Mouse (Mus musculus) retina, embryonic 14.5 days (tissue): Measurements from ENCODE around the gene Elmsan1.

Experiments used
- DNase-seq: peaks from one replicate; pipeline ENCODE4 v3.0.0-alpha.2; 2015; ENCODE audit warnings: low spot score

Gene Elmsan1

DNA sequence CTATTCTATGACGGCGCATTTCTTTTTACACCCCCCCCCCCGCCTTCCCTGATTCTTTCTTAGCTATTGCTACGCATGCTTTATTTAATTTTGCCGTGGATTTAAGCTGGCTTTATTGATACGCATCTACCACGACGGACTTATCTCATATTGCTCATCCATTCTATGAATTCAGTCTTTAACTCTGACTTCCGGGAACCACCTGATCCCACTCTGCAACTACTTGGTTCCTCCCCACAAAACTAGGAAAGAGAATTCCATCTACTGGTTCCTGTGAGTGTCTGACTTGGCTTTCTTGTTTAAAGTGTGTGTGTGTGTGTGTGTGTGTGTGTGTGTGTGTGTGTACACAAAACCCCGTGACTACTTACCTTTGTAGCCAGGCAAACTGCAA is 70.1 kb downstream of the Elmsan1 start:
- DNase-seq: no peak

DNA sequence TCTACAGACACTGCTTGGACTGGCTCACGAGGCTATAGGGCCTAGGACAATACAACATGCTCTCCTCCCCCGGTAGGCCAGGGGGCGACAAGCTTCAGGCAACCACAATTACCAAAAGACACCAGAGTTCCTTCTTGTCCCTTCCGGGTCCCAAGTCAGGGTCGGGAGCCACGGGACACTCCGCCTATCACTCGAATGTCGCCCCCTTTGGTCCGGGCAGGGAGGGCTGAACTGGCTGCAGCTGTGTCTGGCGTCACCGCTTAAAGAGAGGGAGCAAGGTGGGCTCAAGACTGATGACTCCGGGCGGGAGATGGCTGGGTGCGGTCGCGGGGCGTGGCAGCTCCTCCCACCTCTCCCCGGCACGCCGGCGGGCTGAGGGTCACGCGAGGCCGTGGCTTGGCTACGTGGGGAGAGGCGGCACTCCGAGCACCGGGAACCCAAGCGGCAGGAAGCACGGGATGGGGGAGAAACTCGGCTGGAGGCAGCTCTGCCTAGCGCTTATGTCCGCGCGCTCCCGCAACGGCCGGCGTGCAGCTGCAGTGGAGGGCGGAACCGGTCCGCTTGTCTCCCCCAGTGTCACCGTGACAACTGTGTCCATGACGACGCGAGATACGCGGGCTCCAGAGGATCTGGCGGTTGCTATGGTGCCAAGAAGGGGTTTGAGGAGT is 70.6 kb downstream of the Elmsan1 start, which contains the start of gene Pnma1:
Gene Pnma1 (minus strand): TSS at position 536 of the 668 bp plus-strand sequence.
- peak; percentile 90 for DNase-seq

DNA sequence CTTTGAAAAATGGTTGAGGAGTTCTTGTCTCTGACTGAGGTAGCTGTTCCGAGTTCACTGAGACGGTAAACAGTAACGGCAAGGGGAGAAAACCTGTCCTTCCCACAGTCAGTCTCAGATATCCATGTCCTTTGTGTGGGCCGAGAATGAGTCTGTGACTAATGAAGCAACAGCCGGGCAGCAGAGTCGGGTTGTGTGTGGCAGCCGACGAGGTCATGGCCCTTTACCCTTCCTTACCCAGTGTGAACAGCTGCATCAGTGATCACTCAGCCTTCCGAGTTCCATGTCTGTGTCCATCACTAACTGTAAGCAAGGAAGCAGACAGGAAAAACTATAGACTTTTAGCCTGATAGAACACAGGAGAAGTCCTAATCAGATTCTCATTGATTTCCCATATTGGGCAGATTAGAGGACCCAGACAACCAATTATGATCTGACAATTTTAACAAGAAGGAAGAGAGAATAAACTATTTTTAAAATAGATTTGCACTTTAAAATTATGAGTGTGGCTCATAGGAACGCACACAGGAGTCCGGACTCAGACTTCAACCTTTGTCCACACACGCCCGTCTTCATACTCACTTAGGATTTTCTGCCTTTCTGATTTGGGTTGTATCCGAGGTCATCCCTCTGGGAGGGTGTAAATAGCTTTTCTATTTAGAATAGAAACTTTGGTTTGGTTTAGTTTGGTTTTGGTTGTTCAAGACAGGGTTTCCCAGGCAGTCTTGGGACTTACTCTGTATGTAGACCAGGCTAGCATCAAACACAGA is 76.2 kb downstream of the Elmsan1 start:
- peak; percentile 57 for DNase-seq

DNA sequence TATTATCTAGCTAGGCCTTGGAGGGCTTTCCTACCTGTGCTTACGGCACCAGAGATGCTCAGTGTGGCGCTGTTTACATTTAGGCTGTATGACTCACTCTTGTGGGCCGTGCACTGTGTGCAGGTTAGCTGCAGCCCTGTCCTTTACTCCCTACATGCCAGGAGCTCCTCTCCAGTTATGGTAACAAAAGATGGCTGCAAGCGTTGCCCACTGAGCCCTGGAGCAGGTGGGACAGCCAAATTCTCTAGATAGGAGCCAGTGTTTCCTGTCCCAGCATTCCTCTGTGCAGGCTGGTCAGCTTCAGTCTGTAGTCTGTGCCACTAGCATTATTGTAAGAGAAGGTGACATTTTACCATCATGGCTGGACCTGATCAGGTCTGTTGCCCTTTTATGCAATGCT is 77.4 kb downstream of the Elmsan1 start:
- DNase-seq: no peak

DNA sequence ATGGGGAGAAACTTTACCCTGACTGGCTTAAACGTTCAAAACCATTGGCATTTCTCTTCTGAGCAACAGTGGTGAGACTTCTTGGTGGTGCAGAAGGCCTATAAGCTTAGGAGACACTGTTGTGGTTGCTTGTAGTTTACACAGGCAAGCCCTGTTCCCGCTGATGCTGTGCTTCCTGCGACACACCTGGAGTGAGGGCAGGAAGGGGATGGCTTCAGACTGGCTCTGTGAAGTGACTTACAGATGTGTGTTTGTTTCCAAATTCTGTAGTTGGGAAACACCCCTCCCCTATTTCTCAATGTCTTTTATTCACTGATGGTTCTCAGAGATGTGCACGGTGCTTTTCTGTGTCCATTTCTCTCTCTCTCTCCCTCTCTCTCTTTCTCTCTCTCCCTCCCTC is 78.5 kb downstream of the Elmsan1 start:
- no peak for DNase-seq

DNA sequence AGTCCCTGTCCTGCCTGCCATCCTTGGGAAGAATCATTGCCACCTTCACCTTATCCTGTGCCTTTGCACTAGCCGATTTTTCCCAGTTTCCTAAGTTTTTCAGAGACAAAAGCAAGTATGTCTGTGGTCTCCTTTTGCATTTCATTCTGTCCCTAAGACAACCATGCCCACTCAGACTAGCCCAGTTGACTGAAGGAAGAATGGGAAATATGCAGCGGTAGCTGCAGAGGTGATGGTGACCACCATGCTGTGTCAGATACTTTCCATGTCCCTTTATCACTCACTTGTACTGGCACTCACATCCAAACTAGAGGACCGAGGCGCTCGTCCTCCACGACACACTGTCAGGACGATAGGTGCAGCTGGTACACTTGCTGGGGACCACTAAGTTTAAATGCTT is 81.5 kb downstream of the Elmsan1 start:
- DNase-seq: no peak

DNA sequence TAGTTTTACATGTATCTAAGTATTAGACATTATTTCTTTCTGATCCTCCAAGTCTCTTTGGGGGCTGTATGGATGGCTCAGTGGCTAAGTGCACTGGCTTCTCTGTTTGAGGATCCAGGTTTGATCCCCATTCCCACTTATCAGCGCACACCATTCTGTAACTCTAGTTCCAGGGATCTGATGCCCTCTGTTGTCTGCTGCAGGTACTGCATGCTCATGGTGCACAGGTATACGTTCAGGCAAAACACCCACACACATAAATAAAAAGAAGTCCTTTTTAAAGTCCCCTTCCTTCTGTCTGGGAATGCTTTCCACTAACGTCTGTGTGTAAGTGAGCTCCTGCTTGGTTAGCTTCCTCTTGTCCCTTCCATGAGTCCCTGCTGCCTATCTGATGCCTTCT is 86.4 kb downstream of the Elmsan1 start:
- peak; percentile 59 for DNase-seq

DNA sequence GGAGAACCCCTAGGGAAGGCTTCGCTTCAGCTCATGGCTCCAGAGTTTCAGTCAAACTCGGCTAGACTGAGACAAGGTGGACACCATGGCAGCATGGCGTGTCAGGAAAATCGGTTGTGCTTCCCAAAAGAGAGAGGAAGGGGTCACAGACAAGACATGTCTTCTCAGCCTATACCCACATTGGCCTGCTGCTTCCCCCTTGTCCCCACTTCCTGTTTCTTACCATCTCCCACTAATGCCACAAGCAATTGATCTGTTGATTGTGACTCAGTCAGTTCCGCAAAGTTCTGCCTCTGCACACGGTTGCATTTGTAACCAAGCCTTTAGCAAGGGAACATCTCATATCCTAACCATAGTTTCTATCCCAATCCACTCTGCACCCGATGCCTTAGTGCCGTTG is 88.8 kb downstream of the Elmsan1 start:
- DNase-seq: no peak

DNA sequence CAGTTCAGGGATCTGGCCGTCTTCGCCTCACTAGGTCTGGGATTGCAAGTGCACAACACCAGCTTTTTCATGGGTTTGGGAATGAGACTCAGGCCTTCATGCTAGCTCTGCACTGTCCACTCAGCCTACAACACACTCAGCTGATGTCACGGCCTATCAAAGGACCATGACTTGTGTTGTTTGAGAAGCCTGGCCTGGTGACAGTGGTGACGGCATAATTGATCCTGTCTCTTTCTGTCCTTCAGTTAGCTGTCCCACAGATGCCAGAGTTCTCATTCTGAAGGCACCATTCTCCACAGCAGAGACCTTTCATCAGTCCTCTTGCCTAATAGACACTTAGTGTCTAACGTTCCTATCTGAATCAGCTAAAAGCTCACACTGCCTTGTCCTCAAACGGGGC is 90.1 kb downstream of the Elmsan1 start:
- no peak for DNase-seq

DNA sequence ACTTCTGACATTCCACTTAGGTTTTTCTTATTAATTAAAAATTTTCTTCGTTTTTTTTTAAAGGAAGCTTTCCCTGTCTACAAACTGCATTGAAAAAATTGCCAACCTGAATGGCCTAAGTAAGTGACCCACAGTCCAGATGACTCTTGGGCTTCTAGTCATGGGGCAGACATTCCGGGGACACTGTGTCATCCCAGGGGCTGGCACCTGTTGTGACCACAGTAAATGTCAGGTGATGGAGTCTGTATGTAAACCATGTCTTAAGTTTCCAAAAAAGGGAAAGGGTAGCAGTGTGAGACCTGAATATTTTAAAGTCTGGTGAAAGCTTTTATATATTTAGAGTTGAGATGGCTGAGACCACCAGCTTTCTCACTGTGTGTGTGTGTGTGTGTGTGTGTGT is 91.8 kb downstream of the Elmsan1 start:
- DNase-seq: no peak

DNA sequence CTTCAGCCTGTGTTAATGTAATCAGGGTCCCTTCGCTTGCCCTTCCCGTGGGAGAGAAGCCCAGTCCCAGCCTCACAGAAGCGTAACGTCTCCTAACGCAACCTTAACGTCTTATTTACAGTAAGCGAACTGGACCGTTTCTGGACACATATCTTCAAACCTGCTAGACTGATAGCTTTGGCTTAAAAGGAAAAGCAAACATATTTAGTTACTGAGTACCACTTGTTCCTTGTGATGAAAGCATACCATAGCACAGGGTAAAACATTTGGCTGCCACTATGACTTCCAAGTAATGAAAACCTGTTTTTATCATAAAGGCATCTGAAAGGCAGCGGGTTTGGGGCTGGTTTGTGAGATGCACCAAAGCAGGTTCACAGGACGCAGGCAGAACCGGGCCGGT is 92.8 kb downstream of the Elmsan1 start:
- no peak for DNase-seq

DNA sequence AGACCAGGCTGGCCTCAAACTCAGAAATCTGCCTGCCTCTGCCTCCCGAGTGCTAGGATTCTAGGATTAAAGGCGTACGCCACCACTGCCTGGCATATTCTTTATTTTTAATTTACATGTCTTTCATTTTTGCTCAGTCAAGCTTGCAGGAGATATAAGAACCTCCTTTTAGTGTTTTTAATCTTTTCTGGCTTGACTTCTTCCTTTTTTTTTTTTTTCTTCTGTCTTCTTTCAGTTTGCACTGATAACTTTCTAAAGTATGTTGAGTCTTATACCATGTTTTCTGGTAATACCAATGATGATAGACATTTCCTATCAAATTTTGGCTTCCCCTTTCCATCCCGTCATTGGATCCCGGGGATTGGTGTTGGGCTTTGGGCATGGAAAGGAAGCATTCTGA is 99.1 kb downstream of the Elmsan1 start:
- DNase-seq: no peak

DNA sequence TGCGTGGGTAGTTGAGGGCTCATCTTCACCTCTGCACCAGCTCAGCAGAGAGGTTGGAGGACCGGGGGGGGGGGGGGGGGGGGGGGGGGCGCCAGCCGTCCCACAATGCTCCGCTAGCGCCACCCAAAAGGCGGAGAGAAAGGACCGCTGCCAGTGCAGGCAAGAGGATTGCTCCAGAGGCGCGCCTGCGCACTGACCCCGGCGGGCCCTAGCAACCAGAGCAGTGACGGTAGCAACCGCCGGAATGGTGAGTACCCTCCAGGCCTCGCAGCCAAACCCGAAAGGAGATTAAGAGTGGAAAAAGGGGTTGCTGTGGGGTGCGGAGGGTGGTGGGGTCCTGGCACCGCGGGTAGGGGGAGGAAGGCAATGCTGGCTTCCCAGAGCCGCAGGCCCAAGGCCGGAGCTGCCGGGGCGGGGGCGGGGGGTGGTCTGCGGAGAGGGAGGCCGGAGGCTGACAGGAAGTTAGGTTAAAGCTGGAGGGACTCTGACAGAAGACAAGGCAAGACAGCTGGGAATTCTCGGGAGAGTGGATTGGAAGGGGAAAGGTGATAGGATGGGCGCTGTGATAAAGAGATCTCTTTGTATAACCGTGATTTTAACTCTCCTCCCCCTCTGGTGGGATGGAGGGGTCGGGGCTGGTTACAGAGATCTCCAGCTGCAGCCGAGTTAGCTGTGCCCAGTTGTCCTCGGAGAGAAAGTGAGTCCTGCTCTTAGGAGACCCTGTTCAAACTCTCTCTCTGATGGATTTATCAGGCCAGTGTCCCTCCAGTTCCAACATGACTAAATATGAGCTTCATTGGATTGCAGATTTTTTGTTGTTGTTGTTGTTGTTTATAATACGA is 104.3 kb downstream of the Elmsan1 start, which contains the start of gene Dnal1:
Gene Dnal1 (plus strand): TSS at position 214 of the 842 bp plus-strand sequence.
- peak; percentile 96 for DNase-seq

DNA sequence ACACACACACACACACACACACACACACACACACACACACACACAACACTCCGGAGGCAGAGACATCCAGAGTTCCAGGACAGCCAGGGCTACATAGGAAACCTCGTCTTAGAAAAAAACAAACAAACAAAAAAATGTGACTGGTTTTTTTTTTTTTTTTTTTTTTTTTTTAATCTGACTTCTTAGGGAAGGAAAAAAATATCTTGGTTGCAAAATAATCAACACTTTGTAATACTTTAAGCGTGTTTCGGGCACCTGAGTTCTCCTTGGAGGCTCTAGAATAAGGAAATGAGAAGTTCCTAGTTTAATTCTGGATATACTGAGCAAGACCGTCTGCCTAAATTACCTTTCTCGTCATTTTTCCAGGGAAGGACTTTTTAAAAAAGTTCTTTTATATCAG is 105.0 kb downstream of the Elmsan1 start:
- DNase-seq: no peak

DNA sequence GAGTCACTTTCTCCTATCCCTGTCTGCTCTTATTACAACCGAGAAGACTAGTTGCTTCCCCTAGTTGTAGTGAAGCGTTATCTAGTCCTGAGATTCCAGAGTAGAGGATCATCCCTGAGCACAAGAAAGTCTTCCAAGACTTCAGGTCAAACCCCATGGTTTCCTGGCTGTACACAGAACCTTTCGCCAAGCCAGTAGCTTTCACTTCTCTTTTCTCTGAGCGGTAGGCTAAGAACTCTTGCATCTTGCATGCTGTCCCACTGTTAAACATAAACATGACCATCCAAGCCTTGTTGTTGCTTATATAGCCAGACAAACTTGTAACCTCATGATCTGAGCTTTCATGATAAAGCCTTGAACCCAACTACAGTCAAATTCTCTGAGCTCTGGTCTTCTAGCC is 107.9 kb downstream of the Elmsan1 start:
- DNase-seq: no peak

DNA sequence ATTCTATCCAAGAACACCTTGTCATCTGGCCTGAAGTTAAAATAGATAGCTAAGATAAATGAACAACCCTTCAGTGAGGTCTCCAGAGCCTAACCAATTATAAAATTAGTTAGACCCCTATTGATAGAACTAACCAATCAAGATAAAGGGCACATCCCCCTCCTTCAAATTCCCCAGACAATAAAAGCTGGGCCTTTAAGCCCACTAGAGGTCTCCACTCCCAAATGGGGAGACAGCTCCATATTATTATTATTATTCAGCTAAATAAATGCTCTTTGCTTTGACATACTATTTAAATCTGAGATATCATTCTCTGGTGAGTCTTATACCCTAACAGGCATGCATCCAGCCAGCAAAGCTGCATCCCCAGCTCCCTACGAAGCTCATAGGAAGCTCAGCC is 108.8 kb downstream of the Elmsan1 start:
- no peak for DNase-seq

DNA sequence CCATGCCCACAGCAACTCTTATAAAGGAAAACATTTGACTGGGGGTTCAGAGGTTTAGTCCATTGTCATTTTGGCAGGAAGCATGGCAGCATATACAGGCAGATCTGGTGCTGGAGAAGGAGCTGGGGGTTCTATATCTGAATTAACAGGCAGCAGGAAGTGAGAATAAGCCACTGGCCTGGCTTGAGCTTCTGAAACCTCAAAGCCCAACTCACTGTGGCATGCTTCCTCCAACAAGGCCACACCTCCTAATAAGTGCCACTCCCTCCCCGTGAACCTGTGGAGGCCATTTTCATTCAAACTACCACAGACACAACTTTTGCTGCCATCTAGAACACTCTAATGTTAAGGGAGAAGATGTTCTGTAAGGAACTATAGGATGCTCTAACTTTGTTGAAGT is 111.0 kb downstream of the Elmsan1 start:
- no peak for DNase-seq

DNA sequence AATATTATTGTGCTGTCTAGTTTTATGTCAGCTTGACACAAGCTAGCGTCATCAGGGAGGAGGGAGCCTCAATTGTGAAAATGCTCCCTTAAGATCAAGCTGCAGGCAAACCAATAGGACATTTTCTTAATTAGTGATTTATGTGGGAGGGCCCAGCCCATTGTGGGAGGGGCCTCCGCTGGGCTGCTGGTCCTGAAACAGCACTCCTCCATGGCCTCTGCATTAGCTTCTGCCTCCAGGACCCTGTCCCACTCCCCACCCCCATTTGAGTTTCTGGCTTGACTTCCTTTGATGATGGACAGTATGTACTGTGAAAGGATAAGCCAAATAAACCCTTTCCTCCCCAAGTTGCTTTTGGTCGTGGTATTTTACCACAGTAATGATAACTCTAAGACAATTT is 111.7 kb downstream of the Elmsan1 start:
- no peak for DNase-seq

DNA sequence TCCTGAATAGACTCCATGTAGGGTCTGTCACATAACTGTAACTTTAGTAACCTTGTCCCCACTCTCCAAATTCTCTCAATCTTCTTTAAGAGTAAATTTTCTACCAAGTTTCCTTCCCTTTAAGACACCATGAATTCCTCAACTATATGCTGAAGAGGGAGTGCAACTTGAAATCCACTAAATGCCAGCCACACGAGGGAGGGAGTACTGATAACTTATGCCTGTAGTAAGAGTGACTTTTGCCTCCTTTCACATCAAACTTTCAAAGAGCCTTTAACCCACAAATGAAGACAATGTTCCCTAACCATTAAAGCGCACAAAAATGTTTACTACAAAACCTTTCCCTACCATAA is 117.2 kb downstream of the Elmsan1 start:
- DNase-seq: peak; percentile 8

DNA sequence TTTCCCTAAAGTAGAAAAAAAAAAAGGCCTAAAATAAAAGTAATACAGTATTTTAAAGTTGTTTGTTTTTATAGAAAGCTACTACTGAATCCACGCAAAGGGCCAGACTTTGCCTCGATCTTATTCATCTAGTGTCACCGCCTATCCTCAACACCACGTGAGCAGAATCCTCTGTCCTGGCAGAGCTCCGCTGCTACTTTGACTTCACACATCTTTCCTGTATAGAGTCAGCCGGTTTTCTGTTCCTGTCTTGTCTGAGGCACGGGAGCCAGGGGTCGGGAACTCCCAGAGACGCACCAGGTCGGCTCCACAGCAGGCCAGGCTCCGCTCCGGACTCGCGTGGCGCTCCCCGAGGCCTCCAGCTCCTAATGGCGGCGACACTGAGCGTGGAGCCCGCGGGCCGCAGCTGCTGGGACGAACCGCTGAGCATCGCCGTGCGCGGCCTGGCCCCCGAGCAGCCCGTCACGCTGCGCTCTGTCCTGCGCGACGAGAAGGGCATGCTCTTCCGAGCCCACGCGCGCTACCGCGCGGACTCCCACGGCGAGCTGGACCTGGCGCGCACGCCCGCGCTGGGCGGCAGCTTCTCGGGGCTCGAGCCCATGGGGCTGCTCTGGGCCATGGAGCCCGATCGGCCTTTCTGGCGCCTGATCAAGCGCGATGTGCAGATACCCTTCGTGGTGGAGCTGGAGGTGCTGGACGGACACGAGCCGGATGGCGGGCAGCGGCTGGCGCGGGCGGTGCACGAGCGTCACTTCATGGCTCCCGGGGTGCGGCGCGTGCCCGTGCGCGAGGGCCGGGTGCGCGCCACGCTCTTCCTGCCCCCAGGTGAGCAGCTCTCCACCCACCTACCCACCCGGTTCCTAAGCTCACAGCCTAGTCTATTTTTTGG is 117.8 kb downstream of the Elmsan1 start, which contains the start of gene Acot6:
Gene Acot6 (plus strand): TSS at position 51 of the 889 bp plus-strand sequence.
- peak; percentile 62 for DNase-seq

DNA sequence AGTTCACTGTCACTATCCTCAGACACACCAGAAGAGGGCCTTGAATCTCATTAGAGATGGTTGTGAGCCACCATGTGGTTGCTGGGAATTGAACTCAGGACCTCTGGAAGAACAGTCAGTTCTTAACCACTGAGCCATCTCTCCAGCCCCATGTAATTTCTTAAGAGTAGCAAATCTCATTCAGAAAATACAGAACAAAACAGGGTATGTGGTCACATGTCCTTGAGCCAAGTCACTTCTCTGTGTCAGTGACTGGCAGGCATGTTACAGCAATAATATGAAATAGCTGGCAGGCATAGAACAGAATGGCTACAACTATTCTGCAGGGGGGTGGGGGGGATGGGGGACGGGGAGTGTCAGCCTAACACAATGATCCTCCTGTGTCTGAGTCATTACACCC is 118.6 kb downstream of the Elmsan1 start:
- DNase-seq: no peak

DNA sequence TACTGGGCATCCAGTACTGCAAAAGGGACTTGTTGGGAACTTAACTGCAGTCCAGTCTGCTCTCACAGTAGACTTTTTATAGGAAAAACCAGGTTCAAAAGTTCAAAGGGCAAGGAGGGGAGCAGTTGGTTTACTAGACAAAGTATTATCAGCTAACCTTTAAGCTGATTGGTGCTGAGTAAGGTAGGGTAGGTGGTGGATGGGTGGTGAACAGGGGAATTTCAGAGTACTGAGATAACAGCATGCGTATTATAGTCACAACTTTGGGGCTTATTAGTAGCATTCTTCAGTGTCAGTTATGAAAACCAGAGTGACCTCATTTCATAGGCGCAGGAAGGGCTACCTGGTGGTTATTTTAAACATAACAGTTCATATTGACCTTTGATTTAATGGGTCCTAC is 119.1 kb downstream of the Elmsan1 start:
- no peak for DNase-seq
